Mouse (Mus musculus) forebrain, postnatal 0 days (tissue): ENCODE measurements around the gene Ankrd1. TPM values are rescaled to one million over a fixed set of nuclear protein-coding genes. Genes with fewer than 3 reads are reported as not detected.

Experiments used
- ATAC-seq: fragments of 200-750 bp; cut with Nextera tagmentation; 2 replicates; pipeline ENCODE4 v1.8.0; 2017; ENCODE audit warnings: mild to moderate bottlenecking, moderate library complexity
- DNase-seq: peaks from one replicate; pipeline ENCODE4 v3.0.0-alpha.2; 2015
- H3K27ac ChIP-seq: fragments of 300-500 bp; sonication (generic); 2 replicates; pipeline ENCODE4 v1.5.1; 2014; ENCODE audit warnings: low read depth, mild to moderate bottlenecking, antibody characterized with exemption, low read length, moderate library complexity, mixed read lengths
- H3K27me3 ChIP-seq: fragments of 300-500 bp; sonication (generic); 2 replicates; pipeline ENCODE4 v1.6.1; 2014; ENCODE audit warnings: mild to moderate bottlenecking, low read length, mixed read lengths; ENCODE audit not compliant: insufficient read depth
- H3K36me3 ChIP-seq: fragments of 300-500 bp; sonication (generic); 2 replicates; pipeline ENCODE4 v1.6.1; 2014; ENCODE audit warnings: mild to moderate bottlenecking, moderate library complexity; ENCODE audit not compliant: insufficient read depth
- H3K4me1 ChIP-seq: fragments of 300-500 bp; sonication (generic); 2 replicates; pipeline ENCODE4 v1.6.1; 2014; ENCODE audit warnings: antibody characterized with exemption; ENCODE audit not compliant: insufficient read depth
- H3K4me2 ChIP-seq: fragments of 300-500 bp; sonication (generic); 2 replicates; pipeline ENCODE4 v1.6.1; 2014; ENCODE audit warnings: low read depth, mild to moderate bottlenecking, moderate library complexity
- H3K4me3 ChIP-seq: fragments of 300-500 bp; sonication (generic); 2 replicates; pipeline ENCODE4 v1.5.1; 2014; ENCODE audit warnings: low read depth, low read length, mixed read lengths
- H3K9ac ChIP-seq: fragments of 300-500 bp; sonication (generic); 2 replicates; pipeline ENCODE4 v1.6.1; 2014; ENCODE audit warnings: mild to moderate bottlenecking
- H3K9me3 ChIP-seq: fragments of 300-500 bp; sonication (generic); 2 replicates; pipeline ENCODE4 v1.6.1; 2016; ENCODE audit warnings: low read length
- CTCF ChIP-seq: sonication (generic); IDR thresholded peaks from 2 replicates; pipeline ENCODE4 v1.5.1; 2016; ENCODE audit warnings: antibody characterized with exemption, control low read depth, low read depth
- WGBS: fragments of 180-500 bp; shearing (Covaris S2); extraction: QIAGEN DNeasy Blood & Tissue Kit; methylation state at CpG from one replicate; pipeline ENCODE4 v1.1.7; 2014; 5-methylcytosine and 5-hydroxymethylcytosine counted together
- polyA plus RNA-seq: library from polyadenylated mRNA; unstranded; fragments of >200 nt; fragmentation: Nextera tagmentation; extraction: Ambion mirVana; gene quantifications from 2 replicates; pipeline ENCODE4 v1.2.1, GENCODE M21; 2015
- total RNA-seq: library from RNA; depleted of rRNA; stranded (reverse); fragments of >200 nt; gene quantifications from 2 replicates; pipeline ENCODE4 v1.2.3, GENCODE M21; 2014

Ankrd1 gene
- total and polyA plus RNA-seq, 2 experiments from 2014 or later: 0.08 to 0.29 TPM

DNA sequence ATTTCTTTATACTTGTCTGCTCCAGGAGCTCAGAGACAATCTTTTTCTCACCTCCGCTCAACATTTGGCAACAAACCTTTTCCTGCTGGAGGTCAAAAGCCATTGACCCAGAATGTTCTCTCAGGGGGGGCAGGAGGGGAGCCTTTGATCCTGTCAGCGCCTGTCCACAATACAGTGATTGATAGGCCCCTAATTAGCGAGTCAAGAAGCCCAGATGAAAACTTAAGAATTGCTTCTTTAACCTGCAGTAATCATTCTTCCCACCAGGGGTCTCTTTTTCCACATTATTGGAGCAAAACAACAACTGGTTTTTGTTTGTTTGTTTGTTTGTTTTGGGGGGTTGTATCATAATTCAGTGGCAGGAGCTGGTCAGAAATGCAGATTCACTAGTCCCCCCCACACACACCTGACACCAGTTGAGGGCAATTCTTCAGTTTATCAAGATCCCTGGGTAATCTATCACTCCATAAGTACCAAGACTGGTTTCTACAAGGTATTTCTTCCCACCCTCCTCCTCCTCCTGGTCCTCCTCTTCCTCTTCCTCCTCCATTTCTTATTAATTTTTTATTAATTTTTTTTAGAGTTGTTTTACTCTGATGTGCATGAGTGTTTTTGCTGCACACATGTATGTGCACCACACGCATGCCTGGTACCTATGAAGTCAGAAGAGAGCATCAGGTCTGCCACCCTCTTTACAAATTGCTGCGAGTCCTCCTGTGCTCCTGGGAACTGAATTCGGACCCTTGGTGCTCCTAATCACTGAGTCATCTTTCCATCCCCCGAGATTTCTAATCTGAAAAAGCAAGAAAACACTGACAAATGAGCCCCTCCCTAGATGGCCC is 8.6 kb downstream of the Ankrd1 start:
- WGBS: 24% methylated on average over 7 of the region's 7 CpGs
- no peak overlapping the region; the same call in 1 of the 2 replicates for H3K4me3 ChIP-seq
- peak; percentile 77 for TF ChIP-seq CTCF

DNA sequence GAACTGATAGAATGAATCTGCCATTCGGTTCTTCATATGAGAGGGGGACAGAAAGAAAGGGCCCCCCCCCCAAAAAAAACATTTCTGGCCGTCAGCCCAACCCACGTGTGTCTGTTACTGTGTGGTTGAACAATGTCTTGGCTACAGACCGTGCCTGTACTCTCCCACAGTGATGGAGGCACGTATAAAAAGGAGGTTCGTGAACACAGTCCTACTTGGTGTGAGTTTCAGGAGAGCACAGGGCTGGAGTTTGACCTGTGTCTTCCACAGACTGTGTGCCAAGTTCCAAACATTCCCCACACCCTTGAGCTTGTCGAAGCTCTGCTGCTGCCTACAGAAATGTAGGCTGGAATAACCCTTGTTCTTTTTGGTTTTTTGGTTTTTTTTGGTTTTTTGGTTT is 9.4 kb downstream of the Ankrd1 start:
- TF ChIP-seq CTCF: no peak
- no peak for ATAC-seq
- Histone ChIP-seq H3K9me3 (no peaks in the 10 kb centered on the region), H3K9ac (no peak overlapping the region), H3K4me1 (no peaks in the 10 kb centered on the region), H3K4me2 (no peak overlapping the region), H3K27ac (no peak overlapping the region), H3K4me3 (no peak overlapping the region), H3K27me3 (no peaks in the 10 kb centered on the region), H3K36me3 (0 out of 2 replicates have a peak, but pooled peaks cover 5% of the 10 kb centered on the region)
- 51% methylated on average over 7 of the region's 7 CpGs for WGBS
- no peak for DNase-seq

More for the DNA sequence above, 8.6 kb downstream of the Ankrd1 start:
- Histone ChIP-seq H3K36me3 (no peaks in the 10 kb centered on the region), H3K9ac (no peak overlapping the region), H3K27ac (no peak overlapping the region), H3K27me3 (no peaks in the 10 kb centered on the region), H3K4me1 (no peaks in the 10 kb centered on the region), H3K9me3 (no peaks in the 10 kb centered on the region), H3K4me2 (peak overlapping the region; percentile 47)
- no peak for ATAC-seq
- peak; percentile 77 for DNase-seq

DNA sequence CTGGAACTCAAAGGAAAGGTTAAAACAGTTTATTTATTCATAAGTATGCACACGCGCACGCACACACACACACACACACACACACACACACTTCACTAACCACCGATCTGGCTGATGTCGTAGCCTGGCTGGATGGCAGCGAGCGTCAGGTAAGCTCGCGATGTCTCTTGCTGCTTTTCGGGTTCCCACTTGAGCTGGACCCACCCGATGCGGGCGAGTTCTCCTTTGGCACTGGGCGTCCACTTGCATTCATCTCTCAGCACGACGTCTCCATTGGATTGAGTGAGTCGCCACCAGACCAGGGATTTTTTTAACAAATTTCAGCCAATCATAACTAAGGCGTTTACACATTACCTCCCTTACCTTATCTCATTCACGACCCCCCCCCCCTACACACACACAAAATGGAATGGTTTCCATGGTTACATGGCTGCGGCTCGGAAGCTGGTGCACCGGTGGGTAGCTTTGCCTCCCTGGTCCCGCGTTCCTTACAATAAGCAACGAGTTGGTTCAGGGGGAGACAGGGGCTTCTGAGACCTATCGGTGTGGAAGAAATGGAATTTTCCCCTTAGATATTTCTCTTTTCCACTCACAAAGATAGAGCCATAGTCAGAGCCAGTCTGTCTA is 10.5 kb downstream of the Ankrd1 start:
- Histone ChIP-seq H3K4me2 (peak overlapping the region; percentile 23; the same call in 1 of the 2 replicates), H3K4me3 (no peak overlapping the region)
- 71% methylated on average over 26 of the region's 26 CpGs for WGBS

DNA sequence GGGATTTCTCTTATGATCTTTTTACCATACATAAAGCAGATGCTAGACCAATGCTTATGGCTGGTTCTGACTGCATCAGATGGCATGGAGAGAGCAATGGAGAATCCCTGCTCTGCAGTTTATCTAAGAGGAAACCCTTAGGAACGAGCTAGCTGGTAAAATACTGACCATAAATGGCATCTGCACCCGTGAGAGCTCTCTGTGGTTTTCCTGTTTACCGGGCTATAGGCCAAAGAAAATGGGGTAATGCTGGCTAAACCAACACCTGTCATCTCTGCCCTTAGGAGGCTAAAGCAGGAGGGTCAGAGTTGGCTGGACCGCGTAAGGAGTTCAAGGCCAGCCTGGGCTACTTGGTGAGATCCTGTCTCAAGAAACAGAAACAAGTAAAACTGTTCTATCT is 16.0 kb downstream of the Ankrd1 start:
- Histone ChIP-seq H3K36me3 (peaks cover 52% of the 10 kb centered on the region), H3K4me2 (no peak overlapping the region), H3K27me3 (no peaks in the 10 kb centered on the region), H3K27ac (no peak overlapping the region), H3K4me1 (no peaks in the 10 kb centered on the region), H3K4me3 (no peak overlapping the region), H3K9me3 (no peaks in the 10 kb centered on the region), H3K9ac (no peak overlapping the region)
- ATAC-seq (no peak), DNase-seq (no peak)
- WGBS: 85% methylated on average over 5 of the region's 5 CpGs
- no peak for TF ChIP-seq CTCF

More for the DNA sequence above, 10.5 kb downstream of the Ankrd1 start:
- 0 out of 2 replicates have a peak, but pooled peaks cover 5% of the 10 kb centered on the region for H3K36me3 ChIP-seq
- no peak overlapping the region for H3K9ac ChIP-seq
- no peaks in the 10 kb centered on the region for H3K27me3 ChIP-seq
- no peaks in the 10 kb centered on the region for H3K4me1 ChIP-seq
- no peak for TF ChIP-seq CTCF
- ATAC-seq: peak; percentile 59; the same call in 1 of the 2 replicates
- DNase-seq: peak; percentile 21
- no peaks in the 10 kb centered on the region for H3K9me3 ChIP-seq
- no peak overlapping the region for H3K27ac ChIP-seq

DNA sequence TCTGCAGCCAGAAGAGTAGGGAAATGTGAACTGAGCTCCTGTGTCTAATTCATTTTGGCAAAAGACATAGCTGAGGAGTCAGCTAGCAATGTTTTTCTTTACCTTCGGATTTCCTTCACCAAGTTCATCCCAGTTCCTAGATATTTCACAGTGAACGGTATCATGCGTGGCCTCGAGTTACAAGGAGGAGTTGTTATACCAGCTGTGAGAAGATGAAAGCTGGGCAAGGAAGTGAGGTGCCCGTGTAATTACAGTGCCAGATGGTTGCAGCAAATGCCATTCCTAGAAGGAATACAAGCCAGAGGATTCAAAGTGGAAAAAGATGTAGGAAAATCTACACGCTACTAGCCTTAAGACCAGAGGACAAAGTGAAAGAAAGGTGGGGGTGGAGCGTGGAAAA is 21.0 kb downstream of the Ankrd1 start:
- no peaks in the 10 kb centered on the region for H3K4me1 ChIP-seq
- WGBS: 84% methylated on average over 7 of the region's 7 CpGs
- no peaks in the 10 kb centered on the region for H3K9me3 ChIP-seq
- TF ChIP-seq CTCF: no peak
- DNase-seq: no peak
- H3K27me3 ChIP-seq: no peaks in the 10 kb centered on the region
- no peak overlapping the region for H3K4me2 ChIP-seq
- H3K4me3 ChIP-seq: no peak overlapping the region
- no peak for ATAC-seq
- H3K27ac ChIP-seq: no peak overlapping the region
- H3K9ac ChIP-seq: no peak overlapping the region
- peaks cover 70% of the 10 kb centered on the region for H3K36me3 ChIP-seq

DNA sequence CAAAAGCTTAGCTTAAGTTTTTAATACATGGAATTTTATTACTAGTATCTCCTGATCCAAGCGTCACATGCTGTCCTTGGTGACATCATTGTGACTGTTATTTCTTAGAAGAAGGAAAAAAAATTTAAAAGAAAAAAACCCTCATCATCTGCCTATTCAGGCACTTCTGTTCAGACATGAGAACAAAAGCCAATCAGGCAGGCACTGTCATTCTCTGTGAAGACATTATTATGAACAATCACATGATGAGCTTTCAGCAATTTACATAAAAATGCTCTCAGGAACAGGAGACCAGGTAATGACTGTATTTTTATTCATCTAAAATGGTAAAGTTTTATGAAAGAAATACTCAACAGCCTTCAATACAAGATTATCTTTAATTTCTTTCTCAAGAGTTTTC is 21.6 kb downstream of the Ankrd1 start:
- Histone ChIP-seq H3K36me3 (peaks cover 70% of the 10 kb centered on the region), H3K9me3 (no peaks in the 10 kb centered on the region), H3K27me3 (no peaks in the 10 kb centered on the region), H3K9ac (no peak overlapping the region), H3K27ac (no peak overlapping the region), H3K4me1 (no peaks in the 10 kb centered on the region), H3K4me2 (no peak overlapping the region), H3K4me3 (no peak overlapping the region)
- no peak for TF ChIP-seq CTCF
- ATAC-seq (peak; percentile 94), DNase-seq (peak; percentile 18)
- WGBS: 92% methylated on average over 1 of the region's 1 CpGs

DNA sequence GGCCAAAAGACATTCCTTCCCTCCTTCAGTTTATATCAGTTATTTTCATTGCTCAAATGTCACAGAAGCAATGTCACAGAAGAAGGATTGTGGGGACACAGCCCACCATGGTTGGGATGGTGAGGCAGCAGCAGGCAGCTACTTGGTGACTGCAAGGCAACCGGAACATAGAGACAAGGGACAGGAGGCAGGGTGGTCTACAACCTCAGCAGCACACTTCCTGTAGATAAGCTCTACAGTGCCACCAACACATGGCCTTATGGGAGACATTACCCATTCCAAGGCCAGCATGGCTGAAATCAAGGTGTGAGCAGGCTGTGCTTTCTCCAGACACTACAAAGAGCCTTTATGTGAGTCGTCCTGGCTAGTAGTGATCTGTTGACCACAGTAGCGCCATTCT is 22.7 kb downstream of the Ankrd1 start:
- no peak for TF ChIP-seq CTCF

More for the DNA sequence above, 22.7 kb downstream of the Ankrd1 start:
- no peak overlapping the region for H3K4me2 ChIP-seq
- H3K27ac ChIP-seq: no peak overlapping the region
- peaks cover 68% of the 10 kb centered on the region for H3K36me3 ChIP-seq
- no peaks in the 10 kb centered on the region for H3K4me1 ChIP-seq
- no peak overlapping the region for H3K4me3 ChIP-seq
- no peak overlapping the region for H3K9ac ChIP-seq
- WGBS: 93% methylated on average over 3 of the region's 3 CpGs
- DNase-seq (no peak), ATAC-seq (no peak)
- no peaks in the 10 kb centered on the region for H3K27me3 ChIP-seq
- H3K9me3 ChIP-seq: no peaks in the 10 kb centered on the region
